Mouse (Mus musculus): ENCODE measurements around the gene Selenoo.

- TF ChIP-seq POLR2A (IDR thresholded peaks at IDR 0.05; ENCODE audit: extremely low read depth, insufficient read depth, low read length) (no peak), CTCF (IDR thresholded peaks at IDR 0.05; ENCODE audit: low read depth, low read length) (peak; percentile 27)
Observed at GRCm38 (mm10) chr15:89110147-89110546, 21.3 kb downstream of the Selenoo start.

Measured in liver, adult 2 months (tissue).